Mouse (Mus musculus): ENCODE measurements around the gene Aqp5.

Gene Aqp5

GRCm38 (mm10) chr15:99637405-99638123, 47.0 kb downstream of the Aqp5 start:
- DNase-seq (ENCODE audit: low read depth, low spot score): no peak

GRCm38 (mm10) chr15:99638124-99638485, 47.5 kb downstream of the Aqp5 start:
- DNase-seq (ENCODE audit: low read depth, low spot score): no peak

GRCm38 (mm10) chr15:99642622-99643021, 52.0 kb downstream of the Aqp5 start:
- DNase-seq (ENCODE audit: low read depth, low spot score): no peak

GRCm38 (mm10) chr15:99643832-99644231, 53.2 kb downstream of the Aqp5 start:
- DNase-seq (ENCODE audit: low read depth, low spot score): no peak
